Mouse (Mus musculus) myocyte (in vitro differentiated cells): ENCODE measurements around the gene Mmp11. TPM values are rescaled to one million over a fixed set of nuclear protein-coding genes. Genes with fewer than 3 reads are reported as not detected.

Experiments used
- H3K27me3 ChIP-seq: one replicate; pipeline ENCODE4 v1.6.1; 2011; ENCODE audit not compliant: control insufficient read depth, insufficient read depth, insufficient read length
- H3K36me3 ChIP-seq: one replicate; pipeline ENCODE4 v1.6.1; 2011; ENCODE audit not compliant: control insufficient read depth, insufficient read depth
- H3K4me2 ChIP-seq: one replicate; pipeline ENCODE4 v1.6.1; 2011; ENCODE audit warnings: low read depth, control low read depth
- H3K4me3 ChIP-seq: one replicate; pipeline ENCODE4 v1.5.1; 2011; ENCODE audit warnings: mild to moderate bottlenecking, control low read depth, moderate library complexity
- H3K79me2 ChIP-seq: one replicate; pipeline ENCODE4 v1.6.1; 2011; ENCODE audit not compliant: control insufficient read depth, insufficient read depth
- H3ac ChIP-seq: one replicate; pipeline ENCODE4 v1.6.1; 2011; ENCODE audit not compliant: control insufficient read depth, insufficient read length
- E2F4 ChIP-seq: IDR thresholded peaks from one replicate; pipeline ENCODE4 v1.6.1; 2011; ENCODE audit warnings: mild to moderate bottlenecking, control low read depth, moderate library complexity; ENCODE audit not compliant: insufficient read depth
- MYOD1 ChIP-seq, 3 experiments: IDR thresholded peaks; one replicate each; pipeline ENCODE4 v1.6.1; 2011; ENCODE audit warnings: control low read depth in 2 of 3, low read depth in 2 of 3, mild to moderate bottlenecking in 2 of 3, moderate library complexity in 1 of 3; ENCODE audit not compliant: insufficient read length in 2 of 3, control insufficient read depth in 1 of 3
- MYOG ChIP-seq, 3 experiments: IDR thresholded peaks; one replicate each; pipeline ENCODE4 v1.6.1; 2011; ENCODE audit warnings: control low read depth in 2 of 3, low read depth in 2 of 3, mild to moderate bottlenecking in 2 of 3; ENCODE audit not compliant: insufficient read length in 2 of 3, control insufficient read depth in 1 of 3, insufficient read depth in 1 of 3
- POLR2A ChIP-seq: IDR thresholded peaks from one replicate; pipeline ENCODE4 v1.6.1; 2011; ENCODE audit warnings: low read depth, mild to moderate bottlenecking, control low read depth, moderate library complexity; ENCODE audit not compliant: insufficient read length
- REST ChIP-seq: IDR thresholded peaks from one replicate; pipeline ENCODE4 v1.6.1; 2011; ENCODE audit warnings: mild to moderate bottlenecking, control low read depth, moderate library complexity; ENCODE audit not compliant: insufficient read depth, insufficient read length
- SRF ChIP-seq: IDR thresholded peaks from one replicate; pipeline ENCODE4 v1.6.1; 2011; ENCODE audit warnings: low read depth; ENCODE audit not compliant: control insufficient read depth, insufficient read length
- USF1 ChIP-seq: IDR thresholded peaks from one replicate; pipeline ENCODE4 v1.6.1; 2011; ENCODE audit warnings: low read depth, mild to moderate bottlenecking, control low read depth, moderate library complexity
- polyA plus RNA-seq: library from polyadenylated mRNA; unstranded; fragments of >200 nt; fragmentation: generic; extraction: Trizol; gene quantifications from one replicate; pipeline ENCODE4 v1.2.1, GENCODE M21; 2012; ENCODE audit warnings: missing spikeins

Gene Mmp11
- polyA plus RNA-seq, 1 experiment, result 121 TPM

DNA sequence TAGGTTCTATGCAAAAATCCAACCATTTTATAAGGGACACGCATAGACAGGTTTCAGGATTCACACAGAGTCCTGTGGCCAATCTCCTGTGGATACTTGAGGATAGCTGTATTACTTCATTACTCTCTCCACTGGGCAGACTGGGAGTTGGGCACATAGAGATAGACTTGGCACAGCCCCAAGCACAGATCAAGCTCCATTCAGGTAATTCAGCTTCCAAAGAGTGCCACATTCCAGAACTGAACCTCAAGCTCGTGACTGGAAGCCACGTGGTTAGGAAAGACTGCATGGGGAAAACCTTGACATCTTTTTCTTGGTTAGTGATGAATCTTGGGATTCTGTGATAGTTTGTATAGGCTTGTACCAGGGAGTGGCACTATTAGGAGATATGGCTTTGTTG lies 57.5 kb downstream of the Mmp11 start:
- Histone ChIP-seq H3K4me3 (no peak overlapping the region), H3K79me2 (no peaks in the 10 kb centered on the region), H3K4me2 (no peak overlapping the region), H3K36me3 (no peaks in the 10 kb centered on the region), H3K27me3 (no peaks in the 10 kb centered on the region), H3ac (no peak overlapping the region)
- TF ChIP-seq USF1, result no peak
- no peak for TF ChIP-seq REST
- no peak for TF ChIP-seq SRF
- no peak for TF ChIP-seq MYOG (IDR thresholded peaks at IDR 0.05; ENCODE audit: control insufficient read depth in 1 of 3, insufficient read depth in 1 of 3, insufficient read length in 2 of 3, low read depth in 2 of 3)
- no peak for TF ChIP-seq E2F4
- no peak for TF ChIP-seq MYOD1 (IDR thresholded peaks at IDR 0.05; ENCODE audit: control insufficient read depth in 1 of 3, insufficient read length in 2 of 3, low read depth in 2 of 3)

GRCm38 (mm10) chr10:75873543-75874170 lies 62.6 kb downstream of the Mmp11 start:
- Histone ChIP-seq H3K79me2 (no peaks in the 10 kb centered on the region), H3K27me3 (no peaks in the 10 kb centered on the region), H3ac (no peak overlapping the region), H3K4me2 (peak overlapping the region; percentile 70), H3K36me3 (no peaks in the 10 kb centered on the region), H3K4me3 (no peak overlapping the region)
- no peak for TF ChIP-seq POLR2A

Other genes with a start within 250 kb of the Mmp11 start
- gene Cabin1, start 172.2 kb downstream of the Mmp11 start, polyA plus RNA-seq, result 24.0 TPM
- gene Ddt, start 163.1 kb downstream of the Mmp11 start, polyA plus RNA-seq, result 64.2 TPM
- gene Gm20441, start 155.5 kb downstream of the Mmp11 start, polyA plus RNA-seq, result not detected
- gene Gstt3, start 155.1 kb downstream of the Mmp11 start, polyA plus RNA-seq, result 0.13 TPM
- 1.3 TPM for gene Gstt1, start 137.9 kb downstream of the Mmp11 start, polyA plus RNA-seq
- not detected for gene Gstt4, start 114.0 kb downstream of the Mmp11 start, polyA plus RNA-seq
- 1.4 TPM for gene Gstt2, start 99.1 kb downstream of the Mmp11 start, polyA plus RNA-seq
- gene Mif, start 76.3 kb downstream of the Mmp11 start, polyA plus RNA-seq, result 3,517 TPM
- gene Derl3, start 43.1 kb downstream of the Mmp11 start, polyA plus RNA-seq, result 0.58 TPM
- gene Smarcb1, start 14.9 kb downstream of the Mmp11 start, polyA plus RNA-seq, result 142 TPM
- gene Chchd10, start 3.4 kb downstream of the Mmp11 start, polyA plus RNA-seq, result 441 TPM
- gene Gm867, start 4.2 kb upstream of the Mmp11 start, polyA plus RNA-seq, result 3.2 TPM
- 0.48 TPM for gene Vpreb3, start 6.6 kb upstream of the Mmp11 start, polyA plus RNA-seq
- 0.01 TPM for gene Gm5134, start 18.0 kb upstream of the Mmp11 start, polyA plus RNA-seq
- gene Zfp280b, start 96.2 kb upstream of the Mmp11 start, polyA plus RNA-seq, result 5.7 TPM
- gene Slc5a4b, start 174.5 kb upstream of the Mmp11 start, polyA plus RNA-seq, result not detected
- not detected for gene Slc5a4a, start 211.0 kb upstream of the Mmp11 start, polyA plus RNA-seq